Mouse (Mus musculus) liver, postnatal 0 days (tissue): ENCODE measurements at regions not wholly inside any gene's neighbourhood (a gene's known extent, or its start where the extent isn't known, plus 50 kb on each side); places are given as distances from the start of the nearest gene placed in this dataset.

Experiments
- CTCF ChIP-seq: sonication (generic); IDR thresholded peaks from 2 replicates; pipeline ENCODE4 v1.5.1; 2016; ENCODE audit warnings: antibody characterized with exemption, low read depth
- EP300 ChIP-seq: IDR thresholded peaks from 2 replicates; pipeline ENCODE4 v1.6.1; 2016; ENCODE audit warnings: antibody characterized with exemption, low read depth, mild to moderate bottlenecking

GRCm38 (mm10) chr6:147348621-147349020 is 84.6 kb upstream of the Pthlh start:
- no peak for TF ChIP-seq CTCF
- TF ChIP-seq EP300: no peak
